In genomic region chr3:38967480-38967879, GRCm38 (mm10) we compare ENCODE assay signal across 17 mouse cellular contexts.
"Had no signal": no experiment of that assay in that cellular context is flagged by ENCODE, and none has a peak within 500 bp of the region (broad histone marks: within the 10 kb centered on the region; RNA-seq: fewer than 3 reads in every experiment).

No protein-coding gene starts in this region.

- ATAC-seq: liver, postnatal 0 days; lung, postnatal 0 days; midbrain, embryonic 13.5 days; midbrain, embryonic 15.5 days had no signal

- H3K4me1 ChIP-seq: lung, embryonic 15.5 days; megakaryocyte, embryonic 14.5 days; midbrain, embryonic 13.5 days; midbrain, embryonic 15.5 days; stomach, embryonic 15.5 days had no signal

- H3K27ac ChIP-seq: lung, embryonic 15.5 days; macrophage; midbrain, embryonic 13.5 days; midbrain, embryonic 15.5 days; stomach, embryonic 15.5 days; stomach, postnatal 0 days had no signal

- DNase-seq: liver, postnatal 0 days; lung, adult 2 months; lung, postnatal 14 days; lung, postnatal 36 days; right cerebral cortex, postnatal 14 days; thymus, adult 2 months; thymus, postnatal 25 days; thymus, postnatal 4 days had no signal

- H3K4me2 ChIP-seq: lung, embryonic 15.5 days; midbrain, embryonic 11.5 days; midbrain, embryonic 13.5 days; midbrain, embryonic 15.5 days; stomach, embryonic 15.5 days had no signal

- H3K27me3 ChIP-seq: lung, embryonic 15.5 days; megakaryocyte, embryonic 14.5 days; midbrain, embryonic 13.5 days; midbrain, embryonic 15.5 days; stomach, embryonic 15.5 days had no signal

- H3K9ac ChIP-seq: liver, postnatal 0 days; lung, embryonic 15.5 days; midbrain, embryonic 13.5 days; midbrain, embryonic 15.5 days; stomach, embryonic 15.5 days had no signal

- H3K4me3 ChIP-seq: lung, embryonic 15.5 days; megakaryocyte, embryonic 14.5 days; midbrain, embryonic 13.5 days; midbrain, embryonic 15.5 days; stomach, embryonic 15.5 days had no signal

- H3K36me3 ChIP-seq: midbrain, embryonic 15.5 days had no signal

- H3K9me3 ChIP-seq: lung, embryonic 15.5 days; megakaryocyte, embryonic 14.5 days; midbrain, embryonic 13.5 days; midbrain, embryonic 15.5 days; stomach, embryonic 15.5 days had no signal
